Mouse (Mus musculus): ENCODE measurements around the gene Epb41. TPM values are rescaled to one million over a fixed set of nuclear protein-coding genes. Genes with fewer than 3 reads are reported as not detected.
A peak's percentile ranks its signal among the peaks of the same experiment; 100 is the strongest.

Epb41 gene
- polyA plus RNA-seq, 1 experiment from 2014 or later, result 125 TPM

DNA sequence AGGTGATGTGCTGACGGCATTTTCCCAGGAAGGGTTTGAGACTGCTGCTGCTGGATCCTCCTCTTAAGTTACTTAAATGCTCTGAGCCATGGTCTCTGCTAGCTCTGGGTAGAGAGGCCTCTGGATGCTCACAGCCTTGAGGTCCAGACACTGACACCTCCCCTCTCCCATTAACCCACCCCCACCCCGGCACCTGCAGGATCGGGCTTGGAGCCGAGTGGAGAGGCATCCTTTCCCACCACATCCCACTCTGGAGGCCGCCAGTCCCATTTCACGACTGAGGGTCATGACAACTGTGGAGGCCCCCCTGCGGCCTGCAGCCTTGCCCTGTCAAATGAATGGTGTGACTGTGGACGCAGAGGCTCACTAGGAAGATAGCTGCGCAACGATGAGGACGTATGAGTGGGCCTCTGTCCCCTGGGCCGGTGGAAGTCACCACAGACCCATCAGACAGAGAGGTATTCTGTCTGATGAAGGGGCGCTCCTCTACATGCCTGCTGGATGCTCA lies 159.2 kb downstream of the Epb41 start:
- no peak for ATAC-seq (ENCODE audit: insufficient number of reproducible peaks, insufficient read depth, low FRiP score, low TSS enrichment)
- H3K4me2 ChIP-seq (replicated peaks), result peak overlapping the region; percentile 53

DNA sequence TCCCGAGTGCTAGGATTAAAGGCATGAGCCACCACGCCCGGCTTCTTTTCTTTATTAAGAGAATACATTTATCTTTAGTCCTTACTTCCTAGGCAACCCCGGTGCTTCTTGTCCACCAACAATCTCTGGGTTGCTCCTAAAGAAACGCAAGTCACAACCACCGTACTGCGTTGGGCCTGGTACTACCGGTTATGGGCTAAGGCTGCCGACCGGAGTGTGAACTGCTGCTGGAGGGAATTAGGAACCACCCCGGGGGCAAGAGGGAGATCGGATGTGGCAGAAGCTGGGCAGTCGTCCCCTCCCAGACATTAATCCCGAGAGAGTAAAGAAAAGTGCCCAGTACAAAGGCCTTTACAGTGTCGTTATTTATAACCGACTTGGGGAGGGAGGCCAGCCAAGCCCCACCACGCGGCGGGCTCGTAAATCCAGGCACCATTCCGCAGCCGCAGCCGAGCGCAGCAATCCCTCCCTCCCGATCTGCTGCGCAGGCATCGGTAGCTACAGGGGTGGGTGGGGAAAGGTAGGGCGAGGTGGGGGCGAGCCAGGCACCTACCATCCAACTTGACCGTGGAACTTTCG lies 160.1 kb downstream of the Epb41 start:
- Histone ChIP-seq H3K36me3 (no peaks in the 10 kb centered on the region), H3K27me3 (peaks cover 50% of the 10 kb centered on the region), H3K4me3 (peak overlapping the region; percentile 26), H3K9me3 (no peaks in the 10 kb centered on the region), H3K4me2 (replicated peaks) (peak overlapping the region; percentile 53), H3K9ac (peak overlapping the region; percentile 36), H3K27ac (no peak overlapping the region), H3K4me1 (peaks cover 63% of the 10 kb centered on the region)
- no peak for ATAC-seq (ENCODE audit: insufficient number of reproducible peaks, insufficient read depth, low FRiP score, low TSS enrichment)
- WGBS, result 2% methylated on average over 31 of the region's 31 CpGs

More for the DNA sequence above, 159.2 kb downstream of the Epb41 start:
- Histone ChIP-seq H3K27me3 (peaks cover 56% of the 10 kb centered on the region), H3K9ac (no peak overlapping the region), H3K4me3 (no peak overlapping the region), H3K27ac (no peak overlapping the region), H3K4me1 (peaks cover 62% of the 10 kb centered on the region), H3K36me3 (no peaks in the 10 kb centered on the region), H3K9me3 (no peaks in the 10 kb centered on the region)
- WGBS, result 22% methylated on average over 13 of the region's 13 CpGs

DNA sequence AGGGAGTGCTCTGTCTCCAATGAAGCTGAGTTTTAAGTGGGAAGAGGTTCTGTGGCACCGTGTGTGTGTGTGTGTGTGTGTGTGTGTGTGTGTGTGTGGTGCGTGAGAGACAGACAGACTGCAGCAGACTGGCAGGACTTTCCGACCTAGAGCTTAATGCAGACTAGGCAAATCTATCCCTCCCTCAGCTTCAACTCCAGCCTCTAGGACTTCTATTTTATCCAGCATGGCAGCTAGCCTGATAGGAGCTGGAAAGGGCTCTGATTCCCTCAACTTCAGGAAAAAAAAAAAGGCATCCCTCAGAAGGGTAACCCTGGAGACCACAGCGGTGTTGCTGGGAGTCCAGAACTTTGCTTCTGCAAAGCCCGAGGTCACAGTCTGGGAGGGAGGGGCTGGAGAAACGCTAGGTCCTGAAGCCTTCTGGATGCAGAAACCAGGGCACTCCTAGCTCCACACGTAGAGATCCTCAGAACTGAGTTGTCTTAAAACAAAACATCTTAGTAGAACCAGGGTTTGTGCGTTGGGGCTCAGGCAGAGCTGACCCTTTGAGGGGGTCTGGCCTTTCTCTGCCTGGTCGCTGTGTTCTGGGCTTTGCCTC lies 161.0 kb downstream of the Epb41 start:
- no peak overlapping the region for H3K4me2 ChIP-seq (replicated peaks)
- no peak for ATAC-seq (ENCODE audit: insufficient number of reproducible peaks, insufficient read depth, low FRiP score, low TSS enrichment)
- H3K4me3 ChIP-seq, result no peak overlapping the region
- 10% methylated on average over 9 of the region's 9 CpGs for WGBS
- H3K9ac ChIP-seq, result no peak overlapping the region
- no peaks in the 10 kb centered on the region for H3K36me3 ChIP-seq
- H3K27me3 ChIP-seq, result peaks cover 50% of the 10 kb centered on the region
- peaks cover 58% of the 10 kb centered on the region for H3K4me1 ChIP-seq
- no peak overlapping the region for H3K27ac ChIP-seq
- no peaks in the 10 kb centered on the region for H3K9me3 ChIP-seq

DNA sequence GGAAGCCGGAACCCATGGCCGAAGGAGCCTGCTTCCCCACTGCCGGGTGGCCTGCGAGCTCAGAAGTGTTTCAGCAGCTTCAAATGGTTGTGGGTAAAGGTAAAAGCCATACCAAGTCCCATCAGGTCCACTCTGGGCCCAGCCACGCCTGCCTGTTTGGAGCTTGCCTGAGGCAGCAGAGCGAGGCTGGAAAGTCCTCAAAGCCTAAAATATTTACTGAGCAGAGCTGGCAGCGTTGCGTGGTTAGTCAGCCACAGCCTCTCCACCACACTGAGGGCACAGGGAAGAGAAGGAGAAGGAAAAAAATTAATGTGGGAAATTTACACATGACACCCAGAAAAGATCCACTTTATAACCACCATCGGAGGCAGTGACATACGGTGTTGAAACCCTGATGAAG lies 161.6 kb downstream of the Epb41 start:
- peaks cover 52% of the 10 kb centered on the region for H3K4me1 ChIP-seq
- no peak for ATAC-seq (ENCODE audit: insufficient number of reproducible peaks, insufficient read depth, low FRiP score, low TSS enrichment)
- peaks cover 46% of the 10 kb centered on the region for H3K27me3 ChIP-seq
- no peak overlapping the region for H3K4me3 ChIP-seq
- 44% methylated on average over 10 of the region's 10 CpGs for WGBS
- H3K9me3 ChIP-seq, result no peaks in the 10 kb centered on the region
- H3K36me3 ChIP-seq, result no peaks in the 10 kb centered on the region
- H3K9ac ChIP-seq, result no peak overlapping the region
- no peak overlapping the region for H3K27ac ChIP-seq
- H3K4me2 ChIP-seq (replicated peaks), result no peak overlapping the region

DNA sequence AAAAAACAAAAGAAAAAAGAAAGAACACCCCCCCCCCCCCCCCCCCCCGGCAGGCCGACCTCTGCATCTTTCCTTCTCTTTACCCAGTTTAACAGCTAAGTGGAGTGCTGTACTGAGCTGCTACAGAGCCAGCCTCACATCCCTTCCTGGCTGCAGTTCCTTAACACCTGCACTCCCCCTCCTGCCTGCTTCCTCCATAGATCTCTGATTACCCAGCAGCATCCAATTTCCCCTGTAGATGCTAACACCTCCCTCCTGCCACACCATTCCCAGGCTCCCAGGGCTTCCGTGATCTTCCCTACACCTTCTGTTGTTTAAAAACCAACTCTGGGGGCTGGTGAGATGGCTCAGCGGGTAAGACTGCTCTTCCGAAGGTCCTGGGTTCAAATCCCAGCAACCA lies 163.6 kb downstream of the Epb41 start:
- H3K4me1 ChIP-seq, result peaks cover 40% of the 10 kb centered on the region
- H3K4me3 ChIP-seq, result no peak overlapping the region
- no peak for ATAC-seq (ENCODE audit: insufficient number of reproducible peaks, insufficient read depth, low FRiP score, low TSS enrichment)
- 54% methylated on average over 3 of the region's 5 CpGs for WGBS
- no peaks in the 10 kb centered on the region for H3K9me3 ChIP-seq
- H3K4me2 ChIP-seq (replicated peaks), result no peak overlapping the region
- no peak overlapping the region for H3K27ac ChIP-seq
- no peaks in the 10 kb centered on the region for H3K36me3 ChIP-seq
- H3K27me3 ChIP-seq, result peaks cover 31% of the 10 kb centered on the region
- H3K9ac ChIP-seq, result no peak overlapping the region

DNA sequence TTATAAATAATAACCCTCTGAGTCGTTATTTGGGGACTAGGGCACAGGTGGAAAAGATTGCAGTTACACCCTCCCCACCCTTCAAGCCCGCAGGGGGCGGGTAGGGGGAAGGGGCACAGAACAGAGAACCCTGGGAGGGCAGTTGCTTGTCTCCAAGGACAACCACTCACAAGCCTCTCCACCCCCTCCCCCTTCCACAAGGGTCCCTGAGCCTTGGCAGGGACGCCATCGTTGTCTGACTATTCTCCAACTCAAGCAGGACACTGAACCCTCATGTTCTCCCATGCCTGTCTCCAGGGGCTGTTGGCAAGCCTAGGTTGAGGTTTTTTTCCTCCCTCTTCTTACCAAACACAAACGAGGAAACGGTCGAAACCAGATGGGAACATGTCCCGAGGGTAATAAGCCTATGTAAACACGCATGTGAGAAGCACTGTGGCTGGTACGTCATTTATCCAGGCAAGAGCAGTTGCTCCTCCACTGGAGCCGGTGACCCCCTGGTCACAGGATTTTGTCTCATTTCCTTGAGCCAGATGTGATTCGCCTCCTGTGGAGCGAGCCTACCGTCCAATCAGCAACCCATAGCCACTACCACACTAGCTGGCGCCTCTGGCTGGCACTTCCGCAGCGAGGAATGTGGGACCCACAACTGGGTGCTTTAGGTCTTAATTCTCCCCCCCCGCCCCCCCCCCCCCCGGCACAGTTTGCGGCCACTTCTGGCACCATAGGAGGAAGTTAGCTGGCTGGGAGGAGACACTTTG lies 164.7 kb downstream of the Epb41 start:
- H3K9ac ChIP-seq, result no peak overlapping the region
- WGBS, result 15% methylated on average over 19 of the region's 21 CpGs
- H3K27me3 ChIP-seq, result peaks cover 21% of the 10 kb centered on the region
- no peak overlapping the region for H3K27ac ChIP-seq
- H3K36me3 ChIP-seq, result peaks cover under 1% of the 10 kb centered on the region; the same call in 1 of the 2 replicates
- no peak for ATAC-seq (ENCODE audit: insufficient number of reproducible peaks, insufficient read depth, low FRiP score, low TSS enrichment)
- H3K4me3 ChIP-seq, result no peak overlapping the region
- H3K4me2 ChIP-seq (replicated peaks), result peak overlapping the region; percentile 29
- H3K9me3 ChIP-seq, result no peaks in the 10 kb centered on the region
- peaks cover 29% of the 10 kb centered on the region for H3K4me1 ChIP-seq

DNA sequence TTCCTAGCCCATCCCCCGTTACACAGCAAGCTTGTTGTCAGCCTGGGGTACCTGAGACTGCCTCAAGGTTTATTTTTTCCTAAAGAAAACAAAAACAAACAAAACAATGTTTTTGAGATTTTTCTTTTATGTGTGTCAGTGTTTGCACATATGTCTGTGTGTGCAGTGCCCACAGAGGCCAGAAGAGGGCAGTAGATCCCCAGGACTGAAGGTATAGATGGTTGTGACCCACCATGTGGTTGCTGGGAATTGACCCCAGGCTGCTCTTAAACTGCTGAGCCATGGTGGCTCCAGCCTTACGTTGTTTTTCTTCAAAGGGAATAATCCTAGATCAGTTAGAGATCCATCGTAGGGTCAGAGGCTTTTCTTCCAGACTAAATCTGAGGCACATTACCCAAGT lies 167.2 kb downstream of the Epb41 start:
- ATAC-seq (ENCODE audit: insufficient number of reproducible peaks, insufficient read depth, low FRiP score, low TSS enrichment), result no peak
- Histone ChIP-seq H3K9me3 (no peaks in the 10 kb centered on the region), H3K27me3 (peaks cover 6% of the 10 kb centered on the region), H3K9ac (no peak overlapping the region), H3K27ac (no peak overlapping the region), H3K4me3 (no peak overlapping the region), H3K4me1 (peaks cover 15% of the 10 kb centered on the region), H3K36me3 (peaks cover 16% of the 10 kb centered on the region; the same call in 1 of the 2 replicates), H3K4me2 (replicated peaks) (no peak overlapping the region)
- 86% methylated on average over 3 of the region's 3 CpGs for WGBS

DNA sequence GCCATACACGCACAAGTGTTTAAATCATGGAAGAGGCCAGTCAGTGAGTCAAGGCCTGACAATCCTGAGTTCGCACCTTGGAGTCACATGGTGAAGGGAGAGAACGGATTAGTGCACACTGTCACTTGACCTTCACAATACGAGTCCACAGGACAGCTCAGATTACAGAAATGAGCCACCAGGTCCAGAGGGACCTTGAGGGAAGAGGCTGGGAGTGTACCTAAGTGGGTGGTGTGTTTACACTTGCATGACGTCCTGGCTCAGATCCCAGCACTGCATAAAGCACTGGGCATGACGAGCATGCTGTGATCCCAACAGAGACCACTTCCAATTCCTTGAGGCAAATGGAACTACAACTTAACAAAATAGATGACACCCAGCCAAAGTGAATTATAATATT lies 168.7 kb downstream of the Epb41 start:
- Histone ChIP-seq H3K27ac (no peak overlapping the region), H3K27me3 (no peaks in the 10 kb centered on the region), H3K4me3 (no peak overlapping the region), H3K36me3 (peaks cover 29% of the 10 kb centered on the region), H3K4me2 (replicated peaks) (no peak overlapping the region), H3K9ac (no peak overlapping the region), H3K9me3 (no peaks in the 10 kb centered on the region), H3K4me1 (peaks cover 15% of the 10 kb centered on the region)
- 61% methylated on average over 6 of the region's 6 CpGs for WGBS
- ATAC-seq (ENCODE audit: insufficient number of reproducible peaks, insufficient read depth, low FRiP score, low TSS enrichment), result no peak

DNA sequence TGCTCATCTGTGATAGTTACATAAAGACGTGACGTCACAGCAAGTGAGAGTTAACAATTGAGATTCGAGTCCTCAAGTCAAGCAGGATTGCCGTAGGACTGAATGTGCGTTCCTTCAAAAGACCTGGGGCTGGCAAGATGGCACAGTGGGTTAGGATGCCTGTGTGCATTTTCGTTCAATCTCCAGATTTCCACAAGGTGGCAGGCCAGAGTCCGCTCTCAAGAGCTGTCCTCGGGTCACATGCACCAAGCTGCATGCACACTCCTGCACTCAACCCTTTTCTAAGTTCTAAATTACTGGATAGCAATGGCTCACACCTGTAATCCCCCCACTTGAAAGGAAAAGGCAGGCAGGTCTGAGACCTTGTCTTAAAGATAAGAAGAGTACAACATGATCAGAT lies 170.6 kb downstream of the Epb41 start:
- H3K27me3 ChIP-seq, result no peaks in the 10 kb centered on the region
- no peak overlapping the region for H3K4me3 ChIP-seq
- no peaks in the 10 kb centered on the region for H3K9me3 ChIP-seq
- no peaks in the 10 kb centered on the region for H3K4me1 ChIP-seq
- H3K4me2 ChIP-seq (replicated peaks), result no peak overlapping the region
- peaks cover 48% of the 10 kb centered on the region for H3K36me3 ChIP-seq
- H3K27ac ChIP-seq, result no peak overlapping the region
- no peak for ATAC-seq (ENCODE audit: insufficient number of reproducible peaks, insufficient read depth, low FRiP score, low TSS enrichment)
- no peak overlapping the region for H3K9ac ChIP-seq
- WGBS, result 55% methylated on average over 8 of the region's 8 CpGs

DNA sequence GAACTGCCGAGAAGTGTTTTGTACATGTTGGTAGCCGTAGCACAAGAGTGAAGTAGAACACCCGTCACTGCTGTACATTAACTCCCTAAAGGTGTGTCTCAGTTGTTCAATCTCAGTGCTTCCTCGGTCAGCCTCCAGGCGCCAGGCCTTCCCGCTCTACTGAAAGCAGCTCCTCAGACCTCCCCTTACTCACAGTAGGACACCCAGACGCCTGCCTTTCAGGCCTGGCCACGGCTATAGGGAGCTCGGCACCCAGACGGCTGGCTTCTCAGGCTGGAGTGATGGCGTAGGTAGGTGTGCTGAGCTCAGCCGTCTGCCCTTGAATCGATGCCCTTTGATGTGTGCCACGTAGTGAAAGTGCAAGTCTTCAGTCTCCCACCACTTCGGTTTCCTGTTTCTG lies 174.0 kb downstream of the Epb41 start:
- no peak for ATAC-seq (ENCODE audit: insufficient number of reproducible peaks, insufficient read depth, low FRiP score, low TSS enrichment)
- H3K4me1 ChIP-seq, result no peaks in the 10 kb centered on the region
- H3K4me3 ChIP-seq, result no peak overlapping the region
- no peak overlapping the region for H3K4me2 ChIP-seq (replicated peaks)
- WGBS, result 93% methylated on average over 15 of the region's 15 CpGs
- peaks cover 73% of the 10 kb centered on the region for H3K36me3 ChIP-seq
- no peak overlapping the region for H3K9ac ChIP-seq
- no peaks in the 10 kb centered on the region for H3K9me3 ChIP-seq
- H3K27me3 ChIP-seq, result no peaks in the 10 kb centered on the region
- H3K27ac ChIP-seq, result no peak overlapping the region

DNA sequence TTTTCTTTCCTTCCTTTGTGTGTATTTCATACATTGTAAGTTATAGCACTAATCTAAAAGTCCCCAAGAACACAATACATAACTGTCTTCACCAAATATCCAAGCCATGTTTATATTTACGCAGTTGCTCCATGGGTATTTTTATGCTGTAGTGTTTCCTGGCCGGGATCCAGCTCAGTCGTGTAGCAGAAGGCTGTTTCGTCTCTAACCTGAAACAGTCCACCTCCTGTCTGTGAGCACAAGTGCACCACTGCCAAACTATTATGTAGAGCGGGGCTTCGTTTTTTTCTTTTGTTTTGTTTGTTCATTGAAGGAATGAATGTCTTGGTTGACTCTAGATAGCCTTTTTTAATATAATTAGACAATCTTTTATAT lies 176.0 kb downstream of the Epb41 start:
- no peak overlapping the region for H3K9ac ChIP-seq
- no peak overlapping the region for H3K4me3 ChIP-seq
- H3K4me2 ChIP-seq (replicated peaks), result no peak overlapping the region
- 90% methylated on average over 6 of the region's 6 CpGs for WGBS
- no peaks in the 10 kb centered on the region for H3K27me3 ChIP-seq
- H3K27ac ChIP-seq, result no peak overlapping the region
- H3K36me3 ChIP-seq, result peaks cover 71% of the 10 kb centered on the region
- H3K4me1 ChIP-seq, result no peaks in the 10 kb centered on the region
- no peaks in the 10 kb centered on the region for H3K9me3 ChIP-seq
- no peak for ATAC-seq (ENCODE audit: insufficient number of reproducible peaks, insufficient read depth, low FRiP score, low TSS enrichment)
